Mouse (Mus musculus) MEL (cell line): ENCODE measurements around the gene Tnnc2.

Experiments
- CTCF ChIP-seq, 3 experiments: IDR thresholded peaks in 2 of 3; conservative IDR thresholded peaks in 1 of 3; 2 replicates each; pipeline ENCODE4 v1.5.1; 2011 to 2012; ENCODE audit warnings: low read length in 3 of 3, low read depth in 2 of 3, mild to moderate bottlenecking in 2 of 3, improper control_type of control experiment in 1 of 3, inconsistent platforms in 1 of 3, mixed read lengths in 1 of 3, moderate library complexity in 1 of 3; ENCODE audit not compliant: control insufficient read depth in 1 of 3, insufficient read depth in 1 of 3, poor library complexity in 1 of 3, severe bottlenecking in 1 of 3
- E2F4 ChIP-seq: IDR thresholded peaks from 2 replicates; pipeline ENCODE4 v1.6.1; 2011; ENCODE audit warnings: low read depth, low read length, improper control_type of control experiment, borderline replicate concordance
- EP300 ChIP-seq, 2 experiments: IDR thresholded peaks; 2 replicates each; pipeline ENCODE4 v1.6.1; 2011; ENCODE audit warnings: improper control_type of control experiment in 2 of 2, low read length in 2 of 2, low read depth in 1 of 2, mild to moderate bottlenecking in 1 of 2
- HCFC1 ChIP-seq: IDR thresholded peaks from 2 replicates; pipeline ENCODE4 v1.6.1; 2012; ENCODE audit warnings: low read depth, mild to moderate bottlenecking, inconsistent platforms, low read length, improper control_type of control experiment, moderate library complexity
- MAX ChIP-seq: IDR thresholded peaks from 2 replicates; pipeline ENCODE4 v1.6.1; 2011; ENCODE audit warnings: low read length, improper control_type of control experiment
- MAZ ChIP-seq: IDR thresholded peaks from 2 replicates; pipeline ENCODE4 v1.6.1; 2012; ENCODE audit warnings: low read depth, mild to moderate bottlenecking, inconsistent platforms, low read length, improper control_type of control experiment
- MXI1 ChIP-seq: IDR thresholded peaks from 2 replicates; pipeline ENCODE4 v1.6.1; 2011; ENCODE audit warnings: mild to moderate bottlenecking, low read depth, low read length, improper control_type of control experiment
- POLR2A ChIP-seq, 2 experiments: IDR thresholded peaks; 2 replicates each; pipeline ENCODE4 v1.6.1; 2011 to 2012; ENCODE audit warnings: low read length in 2 of 2, mild to moderate bottlenecking in 2 of 2, control low read depth in 1 of 2, improper control_type of control experiment in 1 of 2, low read depth in 1 of 2, moderate library complexity in 1 of 2; ENCODE audit not compliant: control insufficient read depth in 1 of 2, insufficient read depth in 1 of 2, poor library complexity in 1 of 2
- POLR2AphosphoS2 ChIP-seq: IDR thresholded peaks from 2 replicates; pipeline ENCODE4 v1.6.1; 2011; ENCODE audit warnings: low read length, improper control_type of control experiment
- RAD21 ChIP-seq: IDR thresholded peaks from 2 replicates; pipeline ENCODE4 v1.6.1; 2011; ENCODE audit warnings: mild to moderate bottlenecking, low read depth, low read length, improper control_type of control experiment
- USF1 ChIP-seq: IDR thresholded peaks from 2 replicates; pipeline ENCODE4 v1.6.1; 2014; ENCODE audit warnings: low read depth, mild to moderate bottlenecking, inconsistent platforms, low read length, improper control_type of control experiment, moderate library complexity
- USF2 ChIP-seq, 2 experiments: IDR thresholded peaks; 2 replicates each; pipeline ENCODE4 v1.6.1; 2011 to 2012; ENCODE audit warnings: improper control_type of control experiment in 2 of 2, low read length in 2 of 2, borderline replicate concordance in 1 of 2, inconsistent platforms in 1 of 2, low read depth in 1 of 2, mild to moderate bottlenecking in 1 of 2; ENCODE audit not compliant: insufficient read depth in 1 of 2
- ZC3H11A ChIP-seq: IDR thresholded peaks from 2 replicates; pipeline ENCODE4 v1.6.1; 2012; ENCODE audit warnings: low read depth, mild to moderate bottlenecking, inconsistent platforms, low read length, improper control_type of control experiment

- TF ChIP-seq RAD21 (no peak), MXI1 (no peak), MAX (no peak), POLR2AphosphoS2 (no peak), USF2 (IDR thresholded peaks at IDR 0.05; ENCODE audit: borderline replicate concordance in 1 of 2, insufficient read depth in 1 of 2, low read depth in 1 of 2, low read length in 2 of 2) (no peak), MAZ (no peak), E2F4 (no peak), POLR2A (IDR thresholded peaks at IDR 0.05; ENCODE audit: control insufficient read depth in 1 of 2, insufficient read depth in 1 of 2, low read depth in 1 of 2, low read length in 2 of 2, poor library complexity in 1 of 2) (no peak), CTCF (IDR thresholded peaks at IDR 0.05 in 2 of 3, conservative IDR thresholded peaks at IDR 0.05 in 1 of 3; ENCODE audit: control insufficient read depth in 1 of 3, insufficient read depth in 1 of 3, low read depth in 2 of 3, low read length in 3 of 3, poor library complexity in 1 of 3, severe bottlenecking in 1 of 3) (no peak), USF1 (no peak), ZC3H11A (no peak), EP300 (IDR thresholded peaks at IDR 0.05; ENCODE audit: low read depth in 1 of 2, low read length in 2 of 2) (no peak), HCFC1 (no peak)
Observed at GRCm38 (mm10) chr2:164803201-164803920, 23.6 kb upstream of the Tnnc2 start.
